Mouse (Mus musculus): Measurements from ENCODE around the gene Dnaja4.

Gene Dnaja4

GRCm38 (mm10) chr9:54698318-54699086, at the start of gene Dnaja4:
Gene Dnaja4 (plus strand): TSS chr9:54698873.
- DNase-seq = no peak

DNA sequence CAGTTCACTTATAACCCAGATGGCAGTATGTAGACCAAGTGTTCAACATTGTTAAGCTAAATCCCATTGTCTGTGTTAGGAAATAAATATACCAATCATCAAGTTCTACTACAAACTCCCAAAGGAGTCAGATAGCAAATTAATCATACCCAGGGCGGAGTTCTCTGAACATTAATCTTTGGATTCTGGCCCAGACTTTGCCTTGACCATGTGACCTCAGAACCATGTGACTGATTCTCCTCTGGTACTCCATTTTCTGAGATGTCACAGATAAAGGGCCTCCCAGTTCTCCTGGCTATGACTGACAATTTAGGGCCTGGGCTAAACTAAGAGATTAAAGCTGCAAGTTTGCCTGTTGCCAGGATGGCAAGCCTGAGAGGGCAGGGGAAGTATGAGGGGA, 49.3 kb upstream of the Dnaja4 start:
- DNase-seq = peak in 1 of 2 experiments; percentile 6

DNA sequence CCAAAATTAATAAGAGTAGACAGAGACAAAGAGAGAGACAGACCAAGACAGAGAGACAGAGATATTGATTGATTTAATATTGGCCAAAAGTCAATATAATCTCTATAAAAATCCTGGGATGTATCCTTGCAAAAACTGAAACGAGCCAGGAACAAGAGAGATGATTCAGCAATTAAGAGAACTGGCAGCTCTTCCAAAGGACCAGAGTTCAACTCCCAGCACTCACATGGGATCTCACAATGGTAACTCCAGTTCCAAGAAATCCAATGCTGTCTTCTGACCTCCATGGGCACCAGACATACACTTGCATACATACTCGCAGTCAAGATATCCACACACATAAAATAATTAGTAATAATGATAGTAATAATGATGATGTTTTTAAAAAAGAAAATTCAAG, 45.9 kb upstream of the Dnaja4 start:
- DNase-seq = no peak

GRCm38 (mm10) chr9:54655846-54656245, 42.8 kb upstream of the Dnaja4 start:
- peak in 1 of 2 experiments; percentile 12 for DNase-seq

GRCm38 (mm10) chr9:54656402-54656801, 42.3 kb upstream of the Dnaja4 start:
- DNase-seq = peak in 1 of 2 experiments; percentile 2

DNA sequence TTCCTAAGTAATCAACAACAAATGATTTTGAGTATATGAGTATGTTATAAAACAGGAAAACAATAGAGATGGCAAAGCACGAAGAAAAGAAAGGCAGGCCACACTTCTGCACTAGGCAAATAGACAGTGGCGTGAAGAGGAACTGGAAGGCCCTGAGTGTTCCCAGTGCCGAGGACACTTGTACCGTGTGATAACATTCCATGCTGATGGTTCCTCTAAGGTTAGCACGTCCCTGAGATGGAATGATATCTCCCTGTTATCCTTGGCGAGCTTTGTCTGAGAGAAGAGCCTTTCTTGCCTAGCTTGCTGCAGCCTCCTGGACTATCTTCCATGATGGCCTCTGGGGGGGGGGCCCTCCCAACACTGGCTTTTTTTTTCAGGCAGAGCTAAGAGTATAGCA, 39.9 kb upstream of the Dnaja4 start:
- DNase-seq = no peak

GRCm38 (mm10) chr9:54661605-54662377, 36.9 kb upstream of the Dnaja4 start, which contains the start of gene Acsbg1:
Gene Acsbg1 (minus strand): TSS chr9:54661870.
- no peak for DNase-seq

- no peak for DNase-seq
Observed at GRCm38 (mm10) chr9:54664358-54664757, 34.3 kb upstream of the Dnaja4 start.

DNA sequence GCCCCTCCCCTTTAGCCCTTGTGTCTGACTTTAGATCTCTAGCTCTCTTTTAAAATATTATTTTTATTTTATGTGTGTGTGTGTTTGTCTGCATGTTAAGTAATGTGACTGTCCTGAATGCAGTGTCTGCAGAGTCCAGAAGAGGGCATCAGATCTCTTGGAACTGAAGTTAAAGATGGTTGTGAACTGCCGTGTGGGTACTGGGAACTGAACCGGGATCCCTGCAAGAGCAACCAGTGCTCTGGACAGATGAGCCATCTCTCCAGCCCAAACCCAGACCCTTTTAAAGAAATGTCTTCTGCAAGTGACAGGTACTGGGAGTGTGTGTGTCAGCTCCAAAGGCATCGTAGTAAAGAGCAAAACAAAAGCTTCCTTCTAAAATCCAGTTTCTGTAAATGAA, 32.6 kb upstream of the Dnaja4 start:
- DNase-seq = no peak

DNA sequence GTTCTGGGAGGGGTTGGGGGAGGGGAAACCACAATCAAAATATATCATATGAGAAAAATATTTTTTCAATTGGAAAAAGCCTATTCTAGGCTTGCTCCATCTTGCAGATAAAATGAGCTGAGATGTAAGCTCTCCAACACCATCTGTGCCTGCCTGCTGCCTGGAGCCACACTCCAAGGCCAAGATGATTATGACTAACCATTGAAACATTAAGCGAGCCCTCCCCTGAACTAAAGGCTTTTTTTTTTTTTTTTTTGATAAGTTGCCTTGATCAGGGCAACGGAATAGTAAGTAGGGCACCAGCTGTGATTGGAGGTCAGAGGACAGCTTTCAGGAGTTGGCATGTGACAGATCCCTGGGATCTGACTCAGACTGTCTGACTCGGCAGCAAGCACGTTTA, 30.2 kb upstream of the Dnaja4 start:
- DNase-seq = no peak

DNA sequence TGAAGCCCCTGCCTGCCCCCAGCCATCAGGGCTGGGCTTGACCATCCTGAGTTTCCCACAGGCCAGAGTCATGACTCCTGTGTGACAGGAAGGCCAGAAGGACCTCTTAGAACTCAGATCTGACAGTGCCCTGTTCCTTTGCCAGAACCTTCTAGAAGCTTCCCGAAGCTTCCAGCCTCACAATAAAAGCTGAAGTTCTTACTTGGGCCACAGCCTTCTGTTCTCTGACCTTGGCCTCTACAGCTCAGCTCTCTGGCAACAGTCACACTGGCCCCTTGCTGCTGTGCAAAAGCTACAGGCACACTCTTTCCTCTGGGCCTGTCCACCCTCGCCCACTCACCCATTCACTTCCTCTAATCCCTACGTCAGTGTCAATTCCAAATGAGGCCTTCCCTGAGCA, 26.7 kb upstream of the Dnaja4 start:
- DNase-seq = no peak

DNA sequence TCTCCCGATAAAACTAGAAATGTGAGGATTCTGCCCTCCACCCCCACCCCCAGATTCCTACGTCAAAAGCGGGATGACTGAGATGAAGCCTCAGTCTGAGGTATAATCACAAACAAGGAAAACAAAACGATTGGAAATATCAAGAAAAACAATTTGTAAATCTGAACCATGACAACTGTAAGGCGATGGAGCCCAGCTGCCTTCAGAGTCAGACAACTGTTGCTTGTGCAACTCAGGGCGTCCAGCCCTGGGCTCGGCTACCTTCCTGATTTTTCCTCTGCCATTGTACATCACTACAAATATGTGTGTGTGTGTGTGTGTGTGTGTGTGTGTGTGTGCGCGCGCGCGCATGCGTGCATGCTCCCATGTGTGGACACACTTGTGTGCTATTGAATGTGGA, 24.8 kb upstream of the Dnaja4 start:
- DNase-seq = no peak

GRCm38 (mm10) chr9:54676531-54676986, 22.1 kb upstream of the Dnaja4 start:
- peak; percentile 64 to 76 for DNase-seq

DNA sequence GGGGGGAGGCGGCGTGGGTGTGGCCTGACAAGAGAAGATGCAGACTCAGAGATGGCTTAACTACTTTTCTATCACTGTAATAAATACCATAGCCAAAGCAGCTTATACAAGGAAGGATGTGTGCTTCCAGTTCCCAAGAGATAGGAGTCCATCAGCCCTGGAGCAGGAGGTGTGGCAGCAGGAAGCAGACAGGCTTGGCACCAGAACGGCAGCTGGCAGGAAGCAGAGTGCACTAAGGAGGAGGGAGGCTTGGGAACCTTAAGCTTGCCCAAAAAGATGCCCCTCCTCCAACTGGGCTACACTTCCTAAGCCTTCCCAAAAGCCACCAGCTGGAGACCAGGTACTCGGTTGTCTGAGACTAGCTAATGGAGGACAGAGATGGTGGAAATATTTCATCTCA, 15.8 kb upstream of the Dnaja4 start:
- DNase-seq = no peak

DNA sequence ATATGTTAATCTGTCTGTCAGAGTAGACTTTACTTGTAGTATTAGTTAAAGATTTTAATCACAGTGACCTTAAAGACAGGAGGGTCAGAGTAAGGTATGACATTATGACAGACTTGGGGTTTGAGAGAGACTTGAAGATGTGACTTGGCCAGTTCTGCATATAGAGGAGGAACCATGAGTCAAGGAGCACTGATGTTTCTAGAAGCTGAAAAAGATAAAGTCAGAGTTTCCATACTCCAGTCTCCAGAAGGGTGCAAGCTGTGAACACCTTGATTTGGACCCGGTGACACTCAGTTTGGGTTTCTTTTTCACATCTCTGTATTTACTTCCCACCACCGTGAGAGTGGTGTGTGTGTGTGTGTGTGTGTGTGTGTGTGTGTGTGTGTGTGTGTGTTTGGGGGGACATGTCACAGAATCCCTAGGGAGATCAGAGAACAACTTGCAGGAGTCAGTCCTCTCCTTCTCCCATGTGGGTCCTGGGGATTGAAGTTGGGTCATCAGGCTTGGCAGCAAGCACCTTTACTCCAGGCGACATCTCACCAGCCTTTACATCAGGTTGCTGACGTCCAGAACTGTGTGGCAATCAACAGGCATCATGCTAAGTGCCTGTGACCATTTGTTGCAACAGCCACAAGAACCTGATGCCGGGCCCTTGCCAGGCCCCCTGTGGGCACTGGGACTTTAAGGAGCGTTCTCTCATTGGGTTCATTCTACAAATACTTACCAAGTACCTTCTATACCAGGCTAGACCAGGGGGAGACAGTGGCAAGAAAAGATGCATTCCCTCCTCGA, 14.7 kb upstream of the Dnaja4 start:
- no peak for DNase-seq

GRCm38 (mm10) chr9:54687246-54688236, 11.1 kb upstream of the Dnaja4 start:
- DNase-seq = peak; percentile 18 to 33

- no peak for DNase-seq
Observed at GRCm38 (mm10) chr9:54689446-54689845, 9.2 kb upstream of the Dnaja4 start.

GRCm38 (mm10) chr9:54690697-54691096, 8.0 kb upstream of the Dnaja4 start:
- peak in 1 of 2 experiments; percentile 6 for DNase-seq

- DNase-seq = peak; percentile 13 to 48
Observed at GRCm38 (mm10) chr9:54691241-54691805, 7.3 kb upstream of the Dnaja4 start.

DNA sequence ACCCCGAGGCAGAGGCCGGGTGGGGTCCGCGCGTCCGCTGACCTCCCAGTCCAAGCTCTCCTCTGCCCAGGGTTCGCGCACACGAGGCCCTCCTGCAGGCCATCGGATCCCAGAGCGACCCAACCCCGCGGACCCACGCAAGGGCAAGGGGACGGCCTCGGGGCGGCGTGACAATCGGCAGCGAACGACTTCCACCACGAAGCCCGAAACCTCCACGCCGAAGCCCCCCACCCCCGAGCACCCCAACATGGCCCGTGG, 343 bp downstream of the Dnaja4 start:
- DNase-seq = no peak

DNA sequence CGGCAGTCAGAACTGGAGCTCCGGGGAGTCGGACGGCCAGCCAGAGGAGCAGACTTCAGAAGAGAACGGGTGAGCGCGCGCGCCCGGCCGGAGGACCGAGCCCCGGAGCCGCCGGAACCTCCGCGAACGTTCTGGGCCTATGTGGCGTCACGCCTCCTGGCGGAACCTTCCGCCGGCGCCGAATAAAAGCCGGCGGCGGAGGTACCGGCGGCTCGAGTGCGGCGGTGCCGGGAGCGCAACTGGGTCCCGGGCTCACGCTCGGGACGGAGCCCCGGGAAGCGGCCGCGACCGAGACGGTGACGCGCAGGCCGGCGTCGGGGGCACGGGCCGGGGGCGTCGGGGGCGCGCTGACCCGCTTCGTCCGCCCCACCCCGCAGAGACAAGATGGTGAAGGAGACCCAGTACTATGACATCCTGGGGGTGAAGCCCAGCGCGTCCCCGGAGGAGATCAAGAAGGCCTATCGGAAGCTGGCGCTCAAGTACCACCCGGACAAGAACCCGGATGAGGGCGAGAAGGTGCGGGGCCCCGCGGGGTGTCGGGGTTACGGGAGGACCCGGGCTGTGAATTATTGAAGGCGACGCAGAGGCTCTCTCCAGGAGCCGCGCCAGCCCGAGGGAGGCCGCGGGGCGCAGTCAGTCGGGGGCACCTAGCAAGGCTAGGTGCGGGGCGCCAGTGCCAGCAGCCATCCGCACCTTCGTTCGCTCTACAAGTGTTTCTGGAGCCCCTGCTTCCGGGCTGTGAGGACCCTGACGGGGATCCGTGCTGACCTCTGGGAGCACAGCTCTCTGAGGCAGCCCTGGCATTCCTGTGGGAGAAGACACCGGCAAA, 886 bp downstream of the Dnaja4 start:
- DNase-seq = peak; percentile 77 to 90

All from kidney, postnatal 25 days (tissue).